Mouse (Mus musculus) adrenal gland, postnatal 10 days (tissue): ENCODE results near the gene Gm47969. TPM values are rescaled to one million over a fixed set of nuclear protein-coding genes. Genes with fewer than 3 reads are reported as not detected.

ENCODE experiments used
- DNase-seq: peaks from one replicate; pipeline ENCODE4 v3.0.0; 2021; ENCODE audit warnings: mixed read lengths
- total RNA-seq, 2 experiments: library from RNA; stranded (reverse); gene quantifications; 2 replicates each; pipeline ENCODE4 v1.2.3; 2021

Gm47969 gene
- total RNA-seq, 2 experiments from 2014 or later, result not detected

- peak; percentile 35 for DNase-seq
Measured at GRCm38 (mm10) chr1:83076190-83076917, 31.6 kb downstream of the Gm47969 start.

GRCm38 (mm10) chr1:83077016-83077415 is 32.3 kb downstream of the Gm47969 start:
- no peak for DNase-seq

GRCm38 (mm10) chr1:83084790-83085189 is 40.1 kb downstream of the Gm47969 start:
- no peak for DNase-seq

- DNase-seq, result no peak
Measured at GRCm38 (mm10) chr1:83091268-83091667, 46.5 kb downstream of the Gm47969 start.

Other genes with a start within 250 kb of the Gm47969 start
- gene Agfg1, start 205.4 kb upstream of the Gm47969 start, total RNA-seq, result 10 to 100 TPM; 43.1 TPM
- gene A030005L19Rik, start 131.6 kb upstream of the Gm47969 start, total RNA-seq, result not detected
- not detected for gene A030014E15Rik, start 120.0 kb upstream of the Gm47969 start, total RNA-seq
- not detected for gene Gm6217, start 113.5 kb upstream of the Gm47969 start, total RNA-seq
- not detected for gene A030003K21Rik, start 101.5 kb upstream of the Gm47969 start, total RNA-seq
- gene Gm7544, start 88.9 kb upstream of the Gm47969 start, total RNA-seq, result not detected
- not detected for gene Gm47955, start 84.6 kb upstream of the Gm47969 start, total RNA-seq
- gene Gm47959, start 44.4 kb upstream of the Gm47969 start, total RNA-seq, result not detected
- gene Slc19a3, start 6.5 kb upstream of the Gm47969 start, total RNA-seq, result under 1 TPM; 0.15 to 0.36 TPM
- gene Krtap28-10, start 2.5 kb upstream of the Gm47969 start, total RNA-seq, result not detected
- not detected for gene A030005K14Rik, start 14.4 kb downstream of the Gm47969 start, total RNA-seq
- not detected for gene Krtap28-13, start 16.0 kb downstream of the Gm47969 start, total RNA-seq
- gene Ccl20, start 71.8 kb downstream of the Gm47969 start, total RNA-seq, result not detected
- gene Daw1, start 114.8 kb downstream of the Gm47969 start, total RNA-seq, result not detected